Mouse (Mus musculus): Measurements from ENCODE around the gene Fzr1. TPM values are rescaled to one million over a fixed set of nuclear protein-coding genes. Genes with fewer than 3 reads are reported as not detected.

The Fzr1 gene
- total and polyA plus RNA-seq, 3 experiments: 20.7 to 115 TPM; not detected in 1

- Histone ChIP-seq H3K9me3 (replicated peaks; ENCODE audit: insufficient read depth, low read length) (no peaks in the 10 kb centered on the region), H3K4me3 (ENCODE audit: control insufficient read depth in 1 of 2, insufficient read depth in 1 of 2, low read depth in 2 of 2, low read length in 2 of 2) (no peak overlapping the region), H3K4me1 (ENCODE audit: control insufficient read depth in 1 of 2, insufficient read depth in 2 of 2, low read length in 2 of 2) (peaks cover 0 to 5% of the 10 kb centered on the region in 2 experiments; a peak in 1 of 4 replicates), H3K36me3 (ENCODE audit: control insufficient read depth in 1 of 2, insufficient read depth in 2 of 2, low read length in 2 of 2) (peaks cover 0 to 3% of the 10 kb centered on the region in 2 experiments; a peak in 1 of 4 replicates), H3K27ac (ENCODE audit: control insufficient read depth, low read depth, low read length) (no peak overlapping the region), H3K27me3 (ENCODE audit: control insufficient read depth in 1 of 2, insufficient read depth in 2 of 2, low read length in 2 of 2) (no peaks in the 10 kb centered on the region), H3K9ac (ENCODE audit: control insufficient read depth, low read depth, low read length, poor library complexity, severe bottlenecking) (no peak overlapping the region), H3K79me2 (ENCODE audit: control insufficient read depth, insufficient read depth, low read length, poor library complexity) (peaks cover 3% of the 10 kb centered on the region; the same call in 1 of the 2 replicates)
- DNase-seq (ENCODE audit: low read depth, low spot score): no peak
- TF ChIP-seq POLR2AphosphoS5 (IDR thresholded peaks at IDR 0.05; ENCODE audit: borderline replicate concordance, low read depth, low read length): no peak
- no peak for TF ChIP-seq ZKSCAN1 (IDR thresholded peaks at IDR 0.05; ENCODE audit: low read depth, low read length)
- TF ChIP-seq MEF2A (IDR thresholded peaks at IDR 0.05; ENCODE audit: extremely low read depth, insufficient replicate concordance, low read depth, low read length, poor library complexity, severe bottlenecking): no peak
- TF ChIP-seq USF1 (IDR thresholded peaks at IDR 0.05; ENCODE audit: low read depth, low read length): no peak
- TF ChIP-seq CHD1 (IDR thresholded peaks at IDR 0.05; ENCODE audit: low read depth, low read length): no peak
- TF ChIP-seq SMC3 (IDR thresholded peaks at IDR 0.05; ENCODE audit: low read depth, low read length): no peak
- TF ChIP-seq GATA1 (IDR thresholded peaks at IDR 0.05; ENCODE audit: low read depth, low read length): no peak
- no peak for TF ChIP-seq ZNF384 (IDR thresholded peaks at IDR 0.05; ENCODE audit: low read depth, low read length)
- TF ChIP-seq MYC (IDR thresholded peaks at IDR 0.05; ENCODE audit: low read depth, low read length): no peak
- TF ChIP-seq CHD2 (IDR thresholded peaks at IDR 0.05; ENCODE audit: low read length): no peak
- no peak for TF ChIP-seq GABPA (IDR thresholded peaks at IDR 0.05; ENCODE audit: low read depth, low read length)
Observed at GRCm38 (mm10) chr10:81364666-81365065, 13.7 kb downstream of the Fzr1 start.

- Histone ChIP-seq H3K4me3 (ENCODE audit: control insufficient read depth in 1 of 2, insufficient read depth in 1 of 2, low read depth in 2 of 2, low read length in 2 of 2) (no peak overlapping the region), H3K4me1 (ENCODE audit: control insufficient read depth in 1 of 2, insufficient read depth in 2 of 2, low read length in 2 of 2) (peaks cover 0 to 11% of the 10 kb centered on the region in 2 experiments; a peak in 2 of 4 replicates), H3K36me3 (ENCODE audit: control insufficient read depth in 1 of 2, insufficient read depth in 2 of 2, low read length in 2 of 2) (peaks cover 0 to 4% of the 10 kb centered on the region in 2 experiments; a peak in 2 of 4 replicates), H3K9me3 (replicated peaks; ENCODE audit: insufficient read depth, low read length) (no peaks in the 10 kb centered on the region), H3K79me2 (ENCODE audit: control insufficient read depth, insufficient read depth, low read length, poor library complexity) (peaks cover 12% of the 10 kb centered on the region), H3K27ac (ENCODE audit: control insufficient read depth, low read depth, low read length) (no peak overlapping the region), H3K9ac (ENCODE audit: control insufficient read depth, low read depth, low read length, poor library complexity, severe bottlenecking) (no peak overlapping the region), H3K27me3 (ENCODE audit: control insufficient read depth in 1 of 2, insufficient read depth in 2 of 2, low read length in 2 of 2) (no peaks in the 10 kb centered on the region)
- no peak for TF ChIP-seq JUND (IDR thresholded peaks at IDR 0.05; ENCODE audit: low read depth, low read length)
- TF ChIP-seq CHD1 (IDR thresholded peaks at IDR 0.05; ENCODE audit: low read depth, low read length): no peak
- no peak for DNase-seq (ENCODE audit: low read depth, low spot score)
Observed at GRCm38 (mm10) chr10:81363436-81364346, 14.6 kb downstream of the Fzr1 start.

All from MEL (cell line).